Mouse (Mus musculus): ENCODE data around the gene Rnf144b. TPM values are rescaled to one million over a fixed set of nuclear protein-coding genes. Genes with fewer than 3 reads are reported as not detected.

The Rnf144b gene
- polyA plus RNA-seq, 1 experiment, result 7.7 TPM

DNA sequence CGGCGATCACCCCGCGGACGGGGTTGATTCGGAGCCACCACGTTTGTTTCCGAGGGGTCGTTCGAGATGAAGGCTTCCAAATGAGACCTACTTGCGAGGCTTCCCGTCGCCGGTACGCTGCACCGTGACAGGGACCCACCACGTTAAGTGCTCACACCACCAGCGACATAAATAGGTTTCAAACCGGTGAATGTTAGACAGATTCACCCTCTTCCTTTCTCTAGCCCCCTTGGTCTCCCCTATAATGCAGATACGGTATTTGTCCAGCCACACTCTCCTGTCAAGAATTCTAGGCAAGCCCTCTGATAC, 15.9 kb upstream of the Rnf144b start:
- H3K4me3 ChIP-seq (ENCODE audit: insufficient read depth, low read depth, low read length), result peak overlapping the region; percentile 80
- H3K27ac ChIP-seq (replicated peaks; ENCODE audit: low read depth, low read length), result peak overlapping the region; percentile 25; the same call in 1 of the 2 replicates
- H3K4me1 ChIP-seq (ENCODE audit: control insufficient read depth, insufficient read depth, insufficient read length, low read length), result peaks cover 7% of the 10 kb centered on the region; the same call in 1 of the 2 replicates

- no peak overlapping the region for H3K27ac ChIP-seq (replicated peaks; ENCODE audit: low read depth, low read length)
- no peak overlapping the region for H3K4me3 ChIP-seq (ENCODE audit: insufficient read depth, low read depth, low read length)
- peaks cover 3% of the 10 kb centered on the region; the same call in 1 of the 2 replicates for H3K4me1 ChIP-seq (ENCODE audit: control insufficient read depth, insufficient read depth, insufficient read length, low read length)
Measured at GRCm38 (mm10) chr13:47109239-47109638, 13.2 kb upstream of the Rnf144b start.

GRCm38 (mm10) chr13:47111185-47111584, 11.3 kb upstream of the Rnf144b start:
- no peaks in the 10 kb centered on the region for H3K4me1 ChIP-seq (ENCODE audit: control insufficient read depth, insufficient read depth, insufficient read length, low read length)
- no peak overlapping the region for H3K4me3 ChIP-seq (ENCODE audit: insufficient read depth, low read depth, low read length)
- H3K27ac ChIP-seq (replicated peaks; ENCODE audit: low read depth, low read length), result no peak overlapping the region

- Histone ChIP-seq H3K4me1 (ENCODE audit: control insufficient read depth, insufficient read depth, insufficient read length, low read length) (no peaks in the 10 kb centered on the region), H3K27ac (replicated peaks; ENCODE audit: low read depth, low read length) (no peak overlapping the region), H3K4me3 (ENCODE audit: insufficient read depth, low read depth, low read length) (no peak overlapping the region)
Measured at GRCm38 (mm10) chr13:47112056-47112455, 10.4 kb upstream of the Rnf144b start.

- no peak overlapping the region for H3K27ac ChIP-seq (replicated peaks; ENCODE audit: low read depth, low read length)
- H3K4me3 ChIP-seq (ENCODE audit: insufficient read depth, low read depth, low read length), result no peak overlapping the region
- no peaks in the 10 kb centered on the region for H3K4me1 ChIP-seq (ENCODE audit: control insufficient read depth, insufficient read depth, insufficient read length, low read length)
Measured at GRCm38 (mm10) chr13:47112924-47113323, 9.5 kb upstream of the Rnf144b start.

GRCm38 (mm10) chr13:47116000-47116399, 6.5 kb upstream of the Rnf144b start:
- Histone ChIP-seq H3K4me3 (ENCODE audit: insufficient read depth, low read depth, low read length) (no peak overlapping the region), H3K4me1 (ENCODE audit: control insufficient read depth, insufficient read depth, insufficient read length, low read length) (no peaks in the 10 kb centered on the region), H3K27ac (replicated peaks; ENCODE audit: low read depth, low read length) (no peak overlapping the region)

- no peak overlapping the region for H3K27ac ChIP-seq (replicated peaks; ENCODE audit: low read depth, low read length)
- H3K4me3 ChIP-seq (ENCODE audit: insufficient read depth, low read depth, low read length), result no peak overlapping the region
- H3K4me1 ChIP-seq (ENCODE audit: control insufficient read depth, insufficient read depth, insufficient read length, low read length), result no peaks in the 10 kb centered on the region
Measured at GRCm38 (mm10) chr13:47121333-47121889, 1.0 kb upstream of the Rnf144b start.

- no peaks in the 10 kb centered on the region for H3K4me1 ChIP-seq (ENCODE audit: control insufficient read depth, insufficient read depth, insufficient read length, low read length)
- H3K4me3 ChIP-seq (ENCODE audit: insufficient read depth, low read depth, low read length), result no peak overlapping the region
- no peak overlapping the region for H3K27ac ChIP-seq (replicated peaks; ENCODE audit: low read depth, low read length)
Measured at GRCm38 (mm10) chr13:47124449-47124848, 2.0 kb downstream of the Rnf144b start.

DNA sequence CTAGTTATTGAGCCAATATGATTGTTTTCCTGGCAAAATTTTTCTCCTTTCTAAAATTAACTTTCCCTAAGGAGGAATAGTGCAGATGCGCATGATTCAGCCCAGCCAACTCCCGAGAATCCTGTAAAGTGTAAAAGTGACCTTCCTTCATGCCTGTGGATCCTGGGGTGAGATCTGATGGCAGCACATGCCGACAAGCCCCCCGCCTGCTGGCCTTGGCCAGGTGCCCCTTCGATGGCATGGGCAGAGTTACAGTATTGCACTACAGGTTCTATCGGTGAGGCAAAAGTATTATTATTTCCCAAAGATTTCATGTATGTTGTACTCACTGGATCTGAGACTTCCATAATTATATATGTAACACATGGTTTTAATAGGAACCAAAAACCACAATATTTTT, 2.5 kb downstream of the Rnf144b start:
- no peak overlapping the region for H3K4me3 ChIP-seq (ENCODE audit: insufficient read depth, low read depth, low read length)
- H3K4me1 ChIP-seq (ENCODE audit: control insufficient read depth, insufficient read depth, insufficient read length, low read length), result no peaks in the 10 kb centered on the region
- no peak overlapping the region for H3K27ac ChIP-seq (replicated peaks; ENCODE audit: low read depth, low read length)

- no peak overlapping the region for H3K27ac ChIP-seq (replicated peaks; ENCODE audit: low read depth, low read length)
- H3K4me1 ChIP-seq (ENCODE audit: control insufficient read depth, insufficient read depth, insufficient read length, low read length), result no peaks in the 10 kb centered on the region
- H3K4me3 ChIP-seq (ENCODE audit: insufficient read depth, low read depth, low read length), result no peak overlapping the region
Measured at GRCm38 (mm10) chr13:47125595-47125994, 3.1 kb downstream of the Rnf144b start.

DNA sequence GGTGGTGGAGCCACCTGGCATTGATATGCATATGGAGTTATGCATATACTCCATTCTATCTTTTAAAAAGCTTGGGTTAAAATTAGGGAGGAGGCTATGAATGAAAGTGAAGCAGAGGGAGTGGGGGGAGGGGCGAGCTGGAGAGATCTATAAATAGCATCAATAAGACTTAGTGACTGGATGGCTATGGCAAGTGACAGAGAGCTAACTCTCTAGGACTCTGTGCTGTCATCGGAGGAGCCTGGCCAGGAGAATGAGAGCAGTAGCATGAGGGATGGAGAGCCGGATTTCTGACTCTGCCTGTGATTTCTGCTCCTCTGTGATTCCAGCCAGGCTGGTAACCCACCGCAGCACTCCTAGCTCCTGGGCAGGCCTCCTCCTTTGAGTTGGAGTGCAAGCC, 6.6 kb downstream of the Rnf144b start:
- Histone ChIP-seq H3K27ac (replicated peaks; ENCODE audit: low read depth, low read length) (no peak overlapping the region), H3K4me3 (ENCODE audit: insufficient read depth, low read depth, low read length) (no peak overlapping the region), H3K4me1 (ENCODE audit: control insufficient read depth, insufficient read depth, insufficient read length, low read length) (no peaks in the 10 kb centered on the region)

GRCm38 (mm10) chr13:47133058-47133457, 10.6 kb downstream of the Rnf144b start:
- H3K27ac ChIP-seq (replicated peaks; ENCODE audit: low read depth, low read length), result no peak overlapping the region

DNA sequence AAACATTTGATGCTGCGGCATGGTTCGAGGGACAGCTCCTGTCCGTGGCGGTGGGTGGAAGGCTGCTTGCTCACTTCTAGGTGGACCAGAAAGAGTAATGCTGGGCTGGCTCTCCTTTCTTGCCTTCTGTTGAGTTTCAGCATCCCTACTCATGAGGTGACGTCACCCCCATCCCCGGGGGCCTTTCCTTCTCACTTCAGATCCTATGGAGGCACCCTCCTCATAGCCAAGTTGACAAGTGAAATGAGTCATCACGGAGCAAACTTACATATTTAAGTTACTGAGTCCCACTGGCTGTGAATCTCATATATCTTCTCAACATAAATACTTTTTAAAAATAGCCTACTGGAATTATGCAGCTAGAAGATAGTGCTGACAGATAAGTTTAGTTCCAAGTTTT, 12.4 kb downstream of the Rnf144b start:
- H3K4me1 ChIP-seq (ENCODE audit: control insufficient read depth, insufficient read depth, insufficient read length, low read length), result no peaks in the 10 kb centered on the region
- H3K4me3 ChIP-seq (ENCODE audit: insufficient read depth, low read depth, low read length), result no peak overlapping the region
- H3K27ac ChIP-seq (replicated peaks; ENCODE audit: low read depth, low read length), result no peak overlapping the region

More at GRCm38 (mm10) chr13:47133058-47133457, 10.6 kb downstream of the Rnf144b start:
- Histone ChIP-seq H3K4me3 (ENCODE audit: insufficient read depth, low read depth, low read length) (no peak overlapping the region), H3K4me1 (ENCODE audit: control insufficient read depth, insufficient read depth, insufficient read length, low read length) (no peaks in the 10 kb centered on the region)

DNA sequence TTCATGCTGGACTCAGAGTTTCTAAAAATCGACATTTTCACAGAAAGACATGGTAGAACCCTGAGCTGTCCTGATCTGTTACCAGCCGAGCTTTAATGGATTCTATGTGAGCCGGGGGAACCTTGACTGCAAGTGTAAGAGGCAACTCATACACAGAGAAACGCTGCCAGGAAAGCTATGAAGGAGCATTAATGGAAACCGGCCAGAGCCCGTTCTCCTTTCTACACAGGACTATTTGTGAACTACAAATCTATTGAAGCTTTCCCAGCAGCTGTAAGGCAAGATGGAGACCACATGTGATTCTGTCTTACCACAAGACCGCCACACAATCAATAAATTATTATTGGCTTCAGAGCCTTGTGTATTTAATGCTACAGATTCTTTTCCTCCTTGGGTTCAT, 13.3 kb downstream of the Rnf144b start:
- Histone ChIP-seq H3K27ac (replicated peaks; ENCODE audit: low read depth, low read length) (no peak overlapping the region), H3K4me3 (ENCODE audit: insufficient read depth, low read depth, low read length) (no peak overlapping the region), H3K4me1 (ENCODE audit: control insufficient read depth, insufficient read depth, insufficient read length, low read length) (no peaks in the 10 kb centered on the region)

DNA sequence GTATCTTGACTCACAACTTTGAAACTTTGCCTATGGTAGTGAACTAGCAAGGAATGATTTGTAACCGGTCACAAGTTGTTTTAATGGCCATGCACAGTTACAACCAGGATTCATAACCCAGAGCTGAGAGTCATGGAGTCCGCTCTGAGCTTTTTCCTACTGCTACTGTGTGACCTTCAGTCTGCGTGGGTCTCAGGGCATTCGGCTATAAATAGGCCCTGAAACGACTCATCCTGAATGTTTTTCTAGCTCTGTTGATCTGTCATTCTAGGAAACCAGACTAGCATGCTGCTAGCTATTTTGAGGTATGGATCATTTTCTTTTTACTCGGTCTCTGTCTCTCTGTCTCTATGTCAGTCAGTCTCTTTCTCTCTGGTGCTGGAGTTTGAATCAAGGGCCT, 20.3 kb downstream of the Rnf144b start:
- H3K4me1 ChIP-seq (ENCODE audit: control insufficient read depth, insufficient read depth, insufficient read length, low read length), result no peaks in the 10 kb centered on the region
- no peak overlapping the region for H3K27ac ChIP-seq (replicated peaks; ENCODE audit: low read depth, low read length)
- H3K4me3 ChIP-seq (ENCODE audit: insufficient read depth, low read depth, low read length), result no peak overlapping the region

- Histone ChIP-seq H3K27ac (replicated peaks; ENCODE audit: low read depth, low read length) (no peak overlapping the region), H3K4me1 (ENCODE audit: control insufficient read depth, insufficient read depth, insufficient read length, low read length) (no peaks in the 10 kb centered on the region), H3K4me3 (ENCODE audit: insufficient read depth, low read depth, low read length) (no peak overlapping the region)
Measured at GRCm38 (mm10) chr13:47145939-47146338, 23.5 kb downstream of the Rnf144b start.

DNA sequence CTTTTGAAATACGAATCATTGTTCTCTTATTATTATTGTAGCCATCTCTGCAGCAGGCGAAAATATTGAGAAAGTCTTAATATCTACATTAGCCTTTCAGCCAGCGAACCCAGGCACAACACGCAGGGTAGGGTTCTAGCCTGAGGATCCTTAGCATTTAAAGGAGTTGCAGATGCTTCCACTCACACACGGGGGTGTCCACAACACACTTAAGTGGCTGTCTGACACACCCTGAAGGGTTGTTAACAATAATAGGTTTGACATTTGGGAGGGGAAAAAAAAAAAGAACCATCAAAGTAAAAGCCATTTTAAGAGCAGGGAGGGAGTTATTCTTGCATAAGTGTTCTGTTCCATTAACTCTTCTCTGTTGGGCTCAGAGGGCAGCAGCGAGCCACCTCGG, 23.9 kb downstream of the Rnf144b start:
- H3K4me3 ChIP-seq (ENCODE audit: insufficient read depth, low read depth, low read length), result no peak overlapping the region
- H3K4me1 ChIP-seq (ENCODE audit: control insufficient read depth, insufficient read depth, insufficient read length, low read length), result no peaks in the 10 kb centered on the region
- no peak overlapping the region for H3K27ac ChIP-seq (replicated peaks; ENCODE audit: low read depth, low read length)
